16 mouse cellular contexts compared by ENCODE assay signal in genomic region chr14:30248811-30249210, GRCm38 (mm10).
DNase-seq lines count a peak whose midpoint lies in the region; TF ChIP-seq lines count a peak whose summit lies in the region.
"Had no signal": no experiment of that assay in that cellular context is flagged by ENCODE, and none has a peak within 500 bp of the region (broad histone marks: within the 10 kb centered on the region; RNA-seq: fewer than 3 reads in every experiment).

No protein-coding gene starts in this region.

- WGBS in olfactory bulb, adult 2 months = 66% methylated on average over 4 of the region's 4 CpGs

- peaks cover 49% of the 10 kb centered on the region for H3K4me1 ChIP-seq in olfactory bulb, adult 2 months (ENCODE audit: control insufficient read depth, insufficient read depth, low read length)

- TF ChIP-seq CTCF in layer of hippocampus, adult 2 months (conservative IDR thresholded peaks at IDR 0.05) = no peak
- no peak for TF ChIP-seq CTCF in olfactory bulb, adult 2 months (IDR thresholded peaks at IDR 0.05; ENCODE audit: insufficient read depth, low read depth, low read length)

- no peak for TF ChIP-seq POLR2A in olfactory bulb, adult 2 months (IDR thresholded peaks at IDR 0.05; ENCODE audit: insufficient read depth, low read depth, low read length)

- no peak overlapping the region for H3K4me3 ChIP-seq in layer of hippocampus, adult 2 months
- H3K4me3 ChIP-seq in olfactory bulb, adult 2 months (ENCODE audit: insufficient read depth, low read depth, low read length) = no peak overlapping the region
- H3K4me3 ChIP-seq: embryonic facial prominence, embryonic 12.5 days; forebrain, embryonic 15.5 days; heart, embryonic 10.5 days had no signal

- DNase-seq in layer of hippocampus, adult 2 months (ENCODE audit: low spot score in 2 of 2) = no peak
- DNase-seq in layer of hippocampus, adult 9-11 months = no peak
- peak; percentile 16 for DNase-seq in testis, postnatal 10 days (ENCODE audit: low spot score)
- no peak for DNase-seq in testis, postnatal 14 days (ENCODE audit: low spot score)
- DNase-seq in brain, adult 2 months (ENCODE audit: low read depth, low spot score) = peak; percentile 63
- DNase-seq in cerebellum, adult 8-10 months = no peak
- DNase-seq: adrenal gland, postnatal 14 days; cerebellum, adult 2 months; gastrocnemius, postnatal 36 days; heart, adult 18-20 months; heart, postnatal 10 days had no signal

- H3K27ac ChIP-seq in layer of hippocampus, adult 2 months = 0 out of 2 replicates have a peak overlapping the region, but pooled peaks have one; percentile 51
- H3K27ac ChIP-seq in olfactory bulb, adult 2 months (ENCODE audit: insufficient read depth, low read depth, low read length) = peak overlapping the region; percentile 25
- H3K27ac ChIP-seq: embryonic facial prominence, embryonic 12.5 days; forebrain, embryonic 15.5 days; heart, embryonic 10.5 days; hindbrain, embryonic 14.5 days had no signal

Comparison
In these comparisons a context has a peak if more than half of its experiments do, and no peak if none do; other contexts are left out.
1. DNase-seq: peak in testis, postnatal 10 days (single experiment) and brain, adult 2 months (single experiment); none in layer of hippocampus, adult 2 months (0 of 2), layer of hippocampus, adult 9-11 months (single experiment), testis, postnatal 14 days (single experiment) and cerebellum, adult 8-10 months (single experiment).